Mouse (Mus musculus): ENCODE results near the gene Gm17535.
"Not testable (repeated sequence)": the region's sequence is repeated elsewhere in the genome, so short reads cannot be mapped to it uniquely, and the experiment has no call there.

Gm17535 gene

GRCm38 (mm10) chr9:3034299-3034698, at the start of gene Gm17535:
Gene Gm17535, plus strand, starts transcription at chr9:3034599.
- not testable (repeated sequence) for DNase-seq (ENCODE audit: low spot score)

DNA sequence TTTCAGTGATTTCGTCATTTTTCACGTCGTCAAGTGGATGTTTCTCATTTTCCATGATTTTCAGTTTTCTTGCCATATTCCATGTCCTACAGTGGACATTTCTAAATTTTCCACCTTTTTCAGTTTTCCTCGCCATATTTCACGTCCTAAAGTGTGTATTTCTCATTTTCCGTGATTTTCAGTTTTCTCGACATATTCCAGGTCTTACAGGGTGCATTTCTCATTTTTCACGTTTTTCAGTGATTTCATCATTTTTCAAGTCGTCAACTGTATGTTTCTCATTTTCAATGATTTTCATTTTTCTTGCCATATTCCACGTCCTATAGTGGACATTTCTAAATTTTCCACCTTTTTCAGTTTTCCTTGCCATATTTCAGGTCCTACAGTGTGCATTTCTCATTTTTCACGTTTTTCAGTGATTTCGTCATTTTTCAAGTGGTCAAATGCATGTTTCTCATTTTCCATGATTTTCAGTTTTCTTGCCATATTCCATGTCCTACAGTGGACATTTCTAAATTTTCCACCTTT, 33.9 kb upstream of the Gm17535 start, which contains the start of gene Gm10722:
Gene Gm10722 (plus strand): TSS at position 478 of the 528 bp plus-strand sequence.
- peak; percentile 59 for DNase-seq (ENCODE audit: low spot score)

DNA sequence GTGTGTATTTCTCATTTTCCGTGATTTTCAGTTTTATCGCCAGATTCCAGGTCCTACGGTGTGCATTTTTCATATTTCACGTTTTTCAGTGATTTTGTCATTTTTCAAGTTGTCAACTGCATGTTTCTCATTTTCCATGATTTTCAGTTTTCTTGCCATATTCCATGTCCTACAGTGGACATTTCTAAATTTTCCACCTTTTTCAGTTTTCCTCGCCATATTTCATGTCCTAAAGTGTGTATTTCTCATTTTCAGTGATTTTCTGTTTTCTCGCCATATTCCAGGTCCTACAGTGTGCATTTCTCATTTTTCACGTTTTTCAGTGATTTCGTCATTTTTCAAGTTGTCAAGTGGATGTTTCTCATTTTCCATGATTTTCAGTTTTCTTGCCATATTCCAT, 33.4 kb upstream of the Gm17535 start:
- peak; percentile 72 for DNase-seq (ENCODE audit: low spot score)

DNA sequence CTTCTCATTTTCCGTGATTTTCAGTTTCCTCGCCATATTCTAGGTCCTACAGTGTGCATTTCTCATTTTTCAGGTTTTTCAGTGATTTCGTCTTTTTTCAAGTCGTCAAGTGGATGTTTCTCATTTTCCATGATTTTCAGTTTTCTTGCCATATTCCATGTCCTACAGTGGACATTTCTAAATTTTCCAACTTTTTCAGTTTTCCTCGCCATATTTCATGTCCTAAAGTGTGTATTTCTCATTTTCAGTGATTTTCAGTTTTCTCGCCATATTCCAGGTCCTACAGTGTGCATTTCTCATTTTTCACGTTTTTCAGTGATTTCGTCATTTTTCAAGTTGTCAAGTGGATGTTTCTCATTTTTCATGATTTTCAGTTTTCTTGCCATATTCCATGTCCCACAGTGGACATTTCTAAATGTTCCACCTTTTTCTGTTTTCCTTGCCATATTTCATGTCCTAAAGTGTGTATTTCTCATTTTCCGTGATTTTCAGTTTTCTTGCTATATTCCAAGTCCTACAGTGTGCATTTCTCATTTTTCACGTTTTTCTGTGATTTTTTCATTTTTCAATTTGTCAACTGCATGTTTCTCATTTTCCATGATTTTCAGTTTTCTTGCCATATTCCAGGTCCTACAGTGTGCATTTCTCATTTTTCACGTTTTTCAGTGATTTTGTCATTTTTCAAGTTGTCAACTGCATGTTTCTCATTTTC, 32.3 kb upstream of the Gm17535 start:
- DNase-seq (ENCODE audit: low spot score), result peak; percentile 100

DNA sequence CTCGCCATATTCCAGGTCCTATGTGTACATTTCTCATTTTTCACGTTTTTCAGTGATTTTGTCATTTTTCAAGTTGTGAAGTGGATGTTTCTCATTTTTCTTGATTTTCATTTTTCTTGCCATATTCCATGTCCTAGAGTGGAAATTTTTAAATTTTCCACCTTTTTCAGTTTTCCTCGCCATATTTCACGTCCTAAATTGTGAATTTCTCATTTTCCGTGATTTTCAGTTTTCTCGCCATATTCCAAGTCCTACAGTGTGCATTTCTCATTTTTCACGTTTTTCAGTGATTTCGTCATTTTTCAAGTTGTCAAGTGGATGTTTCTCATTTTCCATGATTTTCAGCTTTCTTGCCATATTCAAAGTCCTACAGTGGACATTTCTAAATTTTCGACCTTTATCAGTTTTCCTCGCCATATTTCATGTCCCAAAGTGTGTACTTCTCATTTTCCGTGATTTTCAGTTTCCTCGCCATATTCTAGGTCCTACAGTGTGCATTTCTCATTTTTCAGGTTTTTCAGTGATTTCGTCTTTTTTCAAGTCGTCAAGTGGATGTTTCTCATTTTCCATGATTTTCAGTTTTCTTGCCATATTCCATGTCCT, 31.5 kb upstream of the Gm17535 start, which contains the start of gene Gm11168:
Gene Gm11168 (plus strand): TSS at position 553 of the 603 bp plus-strand sequence.
- not testable (repeated sequence) for DNase-seq (ENCODE audit: low spot score)

GRCm38 (mm10) chr9:3006179-3006578, 28.2 kb upstream of the Gm17535 start:
- not testable (repeated sequence) for DNase-seq (ENCODE audit: low spot score)

DNA sequence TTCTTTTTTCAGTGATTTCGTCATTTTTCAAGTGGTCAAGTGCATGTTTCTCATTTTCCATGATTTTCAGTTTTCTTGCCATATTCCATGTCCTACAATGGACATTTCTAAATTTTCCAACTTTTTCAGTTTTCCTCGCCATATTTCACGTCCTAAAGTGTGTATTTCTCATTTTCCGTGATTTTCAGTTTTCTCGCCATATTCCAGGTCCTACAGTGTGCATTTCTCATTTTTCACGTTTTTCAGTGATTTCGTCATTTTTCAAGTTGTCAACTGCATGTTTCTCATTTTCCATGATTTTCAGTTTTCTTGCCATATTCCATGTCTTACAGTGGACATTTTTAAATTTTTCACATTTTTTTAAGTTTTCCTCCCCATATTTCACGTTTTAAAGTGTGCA, 27.8 kb upstream of the Gm17535 start:
- peak; percentile 100 for DNase-seq (ENCODE audit: low spot score)

GRCm38 (mm10) chr9:3007272-3007671, 27.1 kb upstream of the Gm17535 start:
- not testable (repeated sequence) for DNase-seq (ENCODE audit: low spot score)

DNA sequence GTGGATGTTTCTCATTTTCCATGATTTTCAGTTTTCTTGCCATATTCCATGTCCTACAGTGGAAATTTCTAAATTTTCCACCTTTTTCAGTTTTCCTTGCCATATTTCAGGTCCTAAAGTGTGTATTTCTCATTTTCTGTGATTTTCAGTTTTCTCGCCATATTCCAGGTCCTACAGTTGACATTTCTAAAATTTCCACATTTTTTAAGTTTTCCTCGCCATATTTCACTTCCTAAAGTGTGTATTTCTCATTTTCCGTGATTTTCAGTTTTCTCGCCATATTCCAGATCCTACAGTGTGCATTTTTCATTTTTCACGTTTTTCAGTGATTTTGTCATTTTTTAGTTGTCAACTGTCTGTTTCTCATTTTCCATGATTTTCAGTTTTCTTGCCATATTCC, 25.1 kb upstream of the Gm17535 start:
- not testable (repeated sequence) for DNase-seq (ENCODE audit: low spot score)

GRCm38 (mm10) chr9:3012054-3012621, 22.3 kb upstream of the Gm17535 start:
- not testable (repeated sequence) for DNase-seq (ENCODE audit: low spot score)

GRCm38 (mm10) chr9:3012733-3013279, 21.6 kb upstream of the Gm17535 start, which contains the start of gene Gm10721:
Gene Gm10721, plus strand, starts transcription at chr9:3013140.
- DNase-seq (ENCODE audit: low spot score), result not testable (repeated sequence)

DNA sequence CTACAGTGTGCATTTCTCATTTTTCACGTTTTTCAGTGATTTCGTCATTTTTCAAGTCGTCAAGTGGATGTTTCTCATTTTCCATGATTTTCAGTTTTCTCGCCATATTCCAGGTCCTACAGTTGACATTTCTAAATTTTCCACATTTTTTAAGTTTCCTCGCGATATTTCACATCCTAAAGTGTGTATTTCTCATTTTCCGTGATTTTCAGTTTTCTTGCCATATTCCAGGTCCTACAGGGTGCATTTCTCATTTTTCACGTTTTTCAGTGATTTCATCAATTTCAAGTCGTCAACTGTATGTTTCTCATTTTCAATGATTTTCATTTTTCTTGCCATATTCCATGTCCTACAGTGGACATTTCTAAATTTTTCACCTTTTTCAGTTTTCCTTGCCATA, 19.0 kb upstream of the Gm17535 start, which contains the start of gene Gm10720:
Gene Gm10720 (plus strand): TSS at position 301 of the 400 bp plus-strand sequence.
- not testable (repeated sequence) for DNase-seq (ENCODE audit: low spot score)

DNA sequence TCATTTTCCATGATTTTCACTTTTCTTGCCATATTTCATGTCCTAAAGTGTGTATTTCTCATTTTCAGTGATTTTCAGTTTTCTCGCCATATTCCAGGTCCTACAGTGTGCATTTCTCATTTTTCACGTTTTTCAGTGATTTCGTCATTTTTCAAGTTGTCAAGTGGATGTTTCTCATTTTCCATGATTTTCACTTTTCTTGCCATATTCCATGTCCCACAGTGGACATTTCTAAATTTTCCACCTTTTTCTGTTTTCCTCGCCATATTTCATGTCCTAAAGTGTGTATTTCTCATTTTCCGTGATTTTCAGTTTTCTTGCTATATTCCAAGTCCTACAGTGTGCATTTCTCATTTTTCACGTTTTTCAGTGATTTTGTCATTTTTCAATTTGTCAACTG, 18.5 kb upstream of the Gm17535 start:
- peak; percentile 41 for DNase-seq (ENCODE audit: low spot score)

DNA sequence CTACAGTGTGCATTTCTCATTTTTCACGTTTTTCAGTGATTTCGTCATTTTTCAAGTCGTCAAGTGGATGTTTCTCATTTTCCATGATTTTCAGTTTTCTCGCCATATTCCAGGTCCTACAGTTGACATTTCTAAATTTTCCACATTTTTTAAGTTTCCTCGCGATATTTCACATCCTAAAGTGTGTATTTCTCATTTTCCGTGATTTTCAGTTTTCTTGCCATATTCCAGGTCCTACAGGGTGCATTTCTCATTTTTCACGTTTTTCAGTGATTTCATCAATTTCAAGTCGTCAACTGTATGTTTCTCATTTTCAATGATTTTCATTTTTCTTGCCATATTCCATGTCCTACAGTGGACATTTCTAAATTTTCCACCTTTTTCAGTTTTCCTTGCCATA, 17.3 kb upstream of the Gm17535 start, which contains the start of gene Gm10719:
Gene Gm10719 (plus strand): TSS at position 301 of the 400 bp plus-strand sequence.
- not testable (repeated sequence) for DNase-seq (ENCODE audit: low spot score)

DNA sequence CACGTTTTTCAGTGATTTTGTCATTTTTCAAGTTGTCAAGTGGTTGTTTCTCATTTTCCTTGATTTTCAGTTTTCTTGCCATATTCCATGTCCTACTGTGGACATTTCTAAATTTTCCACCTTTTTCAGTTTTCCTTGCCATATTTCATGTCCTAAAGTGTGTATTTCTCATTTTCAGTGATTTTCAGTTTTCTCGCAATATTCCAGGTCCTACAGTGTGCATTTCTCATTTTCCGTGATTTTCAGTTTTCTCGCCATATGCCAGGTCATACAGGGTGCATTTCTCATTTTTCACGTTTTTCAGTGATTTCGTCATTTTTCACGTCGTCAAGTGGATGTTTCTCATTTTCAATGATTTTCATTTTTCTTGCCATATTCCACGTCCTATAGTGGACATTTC, 15.5 kb upstream of the Gm17535 start:
- DNase-seq (ENCODE audit: low spot score), result peak; percentile 99

GRCm38 (mm10) chr9:3019835-3020727, 14.3 kb upstream of the Gm17535 start:
- DNase-seq (ENCODE audit: low spot score), result peak; percentile 89

DNA sequence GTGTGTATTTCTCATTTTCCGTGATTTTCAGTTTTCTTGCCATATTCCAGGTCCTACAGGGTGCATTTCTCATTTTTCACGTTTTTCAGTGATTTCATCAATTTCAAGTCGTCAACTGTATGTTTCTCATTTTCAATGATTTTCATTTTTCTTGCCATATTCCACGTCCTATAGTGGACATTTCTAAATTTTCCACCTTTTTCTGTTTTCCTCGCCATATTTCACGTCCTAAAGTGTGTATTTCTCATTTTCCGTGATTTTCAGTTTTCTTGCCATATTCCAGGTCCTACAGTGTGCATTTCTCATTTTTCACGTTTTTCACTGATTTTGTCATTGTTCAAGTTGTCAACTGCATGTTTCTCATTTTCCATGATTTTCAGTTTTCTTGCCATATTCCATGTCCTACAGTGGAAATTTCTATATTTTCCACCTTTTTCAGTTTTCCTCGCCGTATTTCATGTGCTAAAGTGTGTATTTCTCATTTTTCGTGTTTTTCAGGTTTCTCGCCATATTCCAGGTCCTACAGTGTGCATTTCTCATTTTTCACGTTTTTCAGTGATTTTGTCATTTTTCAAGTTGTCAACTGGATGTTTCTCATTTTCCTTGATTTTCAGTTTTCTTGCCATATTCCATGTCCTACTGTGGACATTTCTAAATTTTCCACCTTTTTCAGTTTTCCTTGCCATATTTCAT, 11.9 kb upstream of the Gm17535 start:
- peak; percentile 95 for DNase-seq (ENCODE audit: low spot score)

DNA sequence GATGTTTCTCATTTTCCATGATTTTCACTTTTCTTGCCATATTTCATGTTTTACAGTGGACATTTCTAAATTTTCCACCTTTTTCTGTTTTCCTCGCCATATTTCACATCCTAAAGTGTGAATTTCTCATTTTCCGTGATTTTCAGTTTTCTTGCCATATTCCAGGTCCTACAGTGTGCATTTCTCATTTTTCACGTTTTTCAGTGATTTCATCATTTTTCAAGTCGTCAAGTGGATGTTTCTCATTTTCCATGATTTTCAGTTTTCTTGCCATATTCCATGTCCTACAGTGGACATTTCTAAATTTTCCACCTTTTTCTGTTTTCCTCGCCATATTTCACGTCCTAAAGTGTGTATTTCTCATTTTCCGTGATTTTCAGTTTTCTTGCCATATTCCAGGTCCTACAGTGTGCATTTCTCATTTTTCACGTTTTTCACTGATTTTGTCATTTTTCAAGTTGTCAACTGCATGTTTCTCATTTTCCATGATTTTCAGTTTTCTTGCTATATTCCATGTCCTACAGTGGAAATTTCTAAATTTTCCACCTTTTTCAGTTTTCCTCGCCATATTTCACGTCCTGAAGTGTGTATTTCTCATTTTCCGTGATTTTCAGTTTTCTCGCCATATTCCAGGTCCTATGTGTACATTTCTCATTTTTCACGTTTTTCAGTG, 11.0 kb upstream of the Gm17535 start, which contains the start of gene Gm10718:
Gene Gm10718 (plus strand): TSS at position 236 of the 673 bp plus-strand sequence.
- DNase-seq (ENCODE audit: low spot score), result peak; percentile 88

DNA sequence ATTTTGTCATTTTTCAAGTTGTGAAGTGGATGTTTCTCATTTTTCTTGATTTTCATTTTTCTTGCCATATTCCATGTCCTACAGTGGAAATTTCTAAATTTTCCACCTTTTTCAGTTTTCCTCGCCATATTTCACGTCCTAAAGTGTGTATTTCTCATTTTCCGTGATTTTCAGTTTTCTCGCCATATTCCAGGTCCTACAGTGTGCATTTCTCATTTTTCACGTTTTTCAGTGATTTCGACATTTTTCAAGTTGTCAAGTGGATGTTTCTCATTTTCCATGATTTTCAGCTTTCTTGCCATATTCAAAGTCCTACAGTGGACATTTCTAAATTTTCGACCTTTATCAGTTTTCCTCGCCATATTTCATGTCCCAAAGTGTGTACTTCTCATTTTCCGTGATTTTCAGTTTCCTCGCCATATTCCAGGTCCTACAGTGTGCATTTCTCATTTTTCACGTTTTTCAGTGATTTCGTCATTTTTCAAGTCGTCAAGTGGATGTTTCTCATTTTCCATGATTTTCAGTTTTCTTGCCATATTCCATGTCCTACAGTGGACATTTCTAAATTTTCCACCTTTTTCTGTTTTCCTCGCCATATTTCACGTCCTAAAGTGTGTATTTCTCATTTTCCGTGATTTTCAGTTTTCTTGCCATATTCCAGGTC, 10.3 kb upstream of the Gm17535 start:
- DNase-seq (ENCODE audit: low spot score), result peak; percentile 100

All from spleen, adult 12 weeks (tissue).